Mouse (Mus musculus): ENCODE results near the gene Dleu7.

- TF ChIP-seq CTCF (IDR thresholded peaks at IDR 0.05; ENCODE audit: low read depth) (no peak), EP300 (IDR thresholded peaks at IDR 0.05; ENCODE audit: low read depth) (no peak)
Observed at GRCm38 (mm10) chr14:62288731-62289130, 4.1 kb downstream of the Dleu7 start.

All from liver, embryonic 14.5 days (tissue).